Mouse (Mus musculus) CD8-positive naive resting alpha-beta T cell, adult 57 days (primary cell): Measurements from ENCODE around the gene Gm21440. TPM values are rescaled to one million over a fixed set of nuclear protein-coding genes. Genes with fewer than 3 reads are reported as not detected.

ENCODE experiments used
- total RNA-seq: library from RNA; stranded (reverse); gene quantifications from one replicate; pipeline ENCODE4 v1.2.4, GENCODE M21; 2023

Gm21440 gene
- not detected for total RNA-seq

DNA sequence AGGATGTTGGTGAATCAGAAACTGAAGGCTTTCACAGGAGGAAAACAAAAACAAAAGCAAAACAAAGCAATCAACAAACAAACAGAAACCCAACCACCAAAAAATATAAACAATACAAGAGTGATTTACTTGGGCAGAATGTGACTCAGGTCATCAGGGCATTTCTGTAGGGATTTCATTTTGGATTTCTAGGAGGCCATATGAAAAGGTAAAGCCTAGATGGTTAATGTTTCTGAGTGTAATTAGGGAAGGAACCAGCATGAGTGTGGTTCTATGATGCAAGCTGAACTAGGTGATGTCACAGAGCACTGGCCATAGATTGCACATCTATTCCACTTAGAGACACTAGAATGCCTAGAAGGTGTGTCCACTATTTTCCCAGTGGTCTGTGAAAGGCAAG is at the start of gene Gm21440, which contains the start of gene Gm21454:
Gene Gm21440, plus strand, starts transcription at position 301 of the 400 bp plus-strand sequence.
Gene Gm21454, plus strand, starts transcription at position 352 of the 400 bp plus-strand sequence.

DNA sequence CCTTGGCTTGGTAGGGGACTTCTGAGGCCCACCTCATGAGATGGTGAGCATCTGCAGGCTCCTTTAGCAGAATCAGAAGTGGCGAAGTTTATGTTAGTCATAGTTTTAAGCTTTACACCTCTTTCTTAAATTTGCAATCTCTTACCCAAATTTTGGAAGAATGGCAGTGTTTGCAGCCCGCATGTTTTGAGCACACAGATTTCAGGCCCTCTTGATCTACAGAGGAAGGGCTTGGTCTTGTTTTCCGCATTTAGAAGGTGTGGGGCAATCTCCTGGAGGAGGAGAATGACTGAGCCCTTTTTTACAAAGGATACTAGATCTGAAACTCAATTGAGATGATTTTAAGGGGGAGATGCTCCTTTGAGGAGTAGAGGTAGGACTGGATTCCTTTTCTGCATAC is 28.4 kb upstream of the Gm21440 start, which contains the start of gene Gm21828:
Gene Gm21828, minus strand, starts transcription at position 101 of the 400 bp plus-strand sequence.

Other genes starting within 250 kb of the Gm21440 start
- not detected for gene Gm20807, start 209.5 kb upstream of the Gm21440 start, total RNA-seq
- not detected for gene Gm21891, start 118.9 kb upstream of the Gm21440 start, total RNA-seq
- gene Gm21425, start 90.4 kb upstream of the Gm21440 start, total RNA-seq: not detected
- gene Gm21828, start 28.5 kb upstream of the Gm21440 start, total RNA-seq: not detected
- gene Gm21454, start 51 bp downstream of the Gm21440 start, total RNA-seq: not detected
- not detected for gene Gm21725, start 96.7 kb downstream of the Gm21440 start, total RNA-seq
- not detected for gene Gm21866, start 213.2 kb downstream of the Gm21440 start, total RNA-seq
- not detected for gene Gm20773, start 241.6 kb downstream of the Gm21440 start, total RNA-seq